Mouse (Mus musculus) MEL (cell line): ENCODE results near the gene Mipol1.

Experiments used
- CHD2 ChIP-seq: IDR thresholded peaks from 2 replicates; pipeline ENCODE4 v1.6.1; 2011; ENCODE audit warnings: low read length, improper control_type of control experiment
- CTCF ChIP-seq, 3 experiments: IDR thresholded peaks in 2 of 3; conservative IDR thresholded peaks in 1 of 3; 2 replicates each; pipeline ENCODE4 v1.5.1; 2011 to 2012; ENCODE audit warnings: low read length in 3 of 3, low read depth in 2 of 3, mild to moderate bottlenecking in 2 of 3, improper control_type of control experiment in 1 of 3, inconsistent platforms in 1 of 3, mixed read lengths in 1 of 3, moderate library complexity in 1 of 3; ENCODE audit not compliant: control insufficient read depth in 1 of 3, insufficient read depth in 1 of 3, poor library complexity in 1 of 3, severe bottlenecking in 1 of 3
- E2F4 ChIP-seq: IDR thresholded peaks from 2 replicates; pipeline ENCODE4 v1.6.1; 2011; ENCODE audit warnings: low read depth, low read length, improper control_type of control experiment, borderline replicate concordance
- MAZ ChIP-seq: IDR thresholded peaks from 2 replicates; pipeline ENCODE4 v1.6.1; 2012; ENCODE audit warnings: low read depth, mild to moderate bottlenecking, inconsistent platforms, low read length, improper control_type of control experiment
- MEF2A ChIP-seq: IDR thresholded peaks from 2 replicates; pipeline ENCODE4 v1.6.1; 2014; ENCODE audit warnings: low read depth, mild to moderate bottlenecking, inconsistent platforms, low read length, improper control_type of control experiment; ENCODE audit not compliant: poor library complexity, insufficient replicate concordance, severe bottlenecking; ENCODE audit errors: extremely low read depth
- MXI1 ChIP-seq: IDR thresholded peaks from 2 replicates; pipeline ENCODE4 v1.6.1; 2011; ENCODE audit warnings: mild to moderate bottlenecking, low read depth, low read length, improper control_type of control experiment
- POLR2A ChIP-seq, 2 experiments: IDR thresholded peaks; 2 replicates each; pipeline ENCODE4 v1.6.1; 2011 to 2012; ENCODE audit warnings: low read length in 2 of 2, mild to moderate bottlenecking in 2 of 2, control low read depth in 1 of 2, improper control_type of control experiment in 1 of 2, low read depth in 1 of 2, moderate library complexity in 1 of 2; ENCODE audit not compliant: control insufficient read depth in 1 of 2, insufficient read depth in 1 of 2, poor library complexity in 1 of 2
- TBP ChIP-seq: IDR thresholded peaks from 2 replicates; pipeline ENCODE4 v1.8.0; 2011; ENCODE audit warnings: low read depth, low read length, improper control_type of control experiment
- ZNF384 ChIP-seq: IDR thresholded peaks from 2 replicates; pipeline ENCODE4 v1.6.1; 2012; ENCODE audit warnings: low read depth, mild to moderate bottlenecking, inconsistent platforms, low read length, improper control_type of control experiment

DNA sequence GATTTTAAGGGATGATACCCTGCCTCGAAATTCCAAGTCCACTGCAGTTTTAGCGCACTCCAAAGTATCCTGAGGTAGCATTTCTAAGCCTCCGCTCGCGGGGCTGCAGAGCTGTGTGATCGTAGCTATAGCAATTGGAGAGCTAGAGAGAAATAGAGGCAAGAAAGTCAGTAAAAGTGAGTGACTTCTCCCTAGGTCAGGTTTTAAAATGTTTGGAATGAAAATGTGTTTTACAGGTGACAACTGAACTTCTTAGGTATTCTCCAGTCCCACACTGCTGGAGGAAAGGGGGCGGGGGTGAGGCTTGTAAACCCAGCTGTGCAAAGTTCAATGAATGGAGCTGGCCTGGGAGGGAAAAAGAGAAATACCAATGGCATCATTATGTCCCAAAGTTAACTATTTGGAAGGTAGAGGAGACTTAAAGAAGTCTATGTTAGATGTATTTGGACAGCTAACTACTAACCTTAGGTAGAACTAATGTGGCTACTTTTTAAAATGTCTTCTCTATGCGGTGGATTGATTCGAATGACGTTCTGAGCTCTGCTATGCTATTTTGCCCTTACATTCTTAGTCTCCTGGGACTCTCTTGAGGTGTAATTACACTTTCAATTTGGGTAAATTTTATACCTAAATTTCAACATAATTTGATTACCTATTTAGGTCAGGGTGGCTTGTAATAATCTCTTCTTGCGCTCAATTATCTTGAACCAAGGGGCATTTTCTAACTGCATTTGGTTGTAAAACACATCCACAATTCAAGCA is 306.9 kb downstream of the Mipol1 start:
- TF ChIP-seq CTCF (IDR thresholded peaks at IDR 0.05 in 2 of 3, conservative IDR thresholded peaks at IDR 0.05 in 1 of 3; ENCODE audit: control insufficient read depth in 1 of 3, insufficient read depth in 1 of 3, low read depth in 2 of 3, low read length in 3 of 3, poor library complexity in 1 of 3, severe bottlenecking in 1 of 3) (no peak), MAZ (no peak), TBP (no peak), E2F4 (no peak), ZNF384 (no peak), POLR2A (IDR thresholded peaks at IDR 0.05; ENCODE audit: control insufficient read depth in 1 of 2, insufficient read depth in 1 of 2, low read depth in 1 of 2, low read length in 2 of 2, poor library complexity in 1 of 2) (no peak), CHD2 (no peak), MXI1 (no peak), MEF2A (no peak)
